In the genomic region with DNA sequence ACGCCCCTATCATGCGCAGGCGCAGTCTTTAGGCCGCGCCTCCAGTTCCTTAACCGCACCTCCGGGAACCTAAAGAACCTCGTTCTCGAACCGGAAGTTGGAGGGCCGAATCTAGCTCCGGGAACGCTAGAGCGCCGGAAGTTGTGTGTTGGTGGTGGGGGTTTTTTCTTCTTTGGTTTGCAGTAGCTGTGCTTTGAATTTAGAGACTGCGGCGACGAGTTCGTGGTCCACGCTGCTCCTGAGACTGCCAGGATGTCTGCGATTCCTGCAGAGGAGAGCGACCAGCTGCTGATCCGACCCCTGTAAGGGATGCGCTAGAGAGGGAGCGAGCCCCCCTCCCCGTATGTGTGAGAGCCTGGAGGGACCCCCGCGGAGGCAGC, we compare ENCODE assay signal across 8 mouse cellular contexts. TPM values are rescaled to one million over a fixed set of nuclear protein-coding genes. Genes with fewer than 3 reads are reported as not detected.
DNase-seq lines count a peak whose midpoint lies in the region; ATAC-seq lines count a peak whose summit lies in the region.

Gene Itgb1bp1, minus strand, starts transcription at position 42 of the 380 bp plus-strand sequence.

- peak; percentile 97 for ATAC-seq in intestine, embryonic 16.5 days

- H3K36me3 ChIP-seq in embryonic facial prominence, embryonic 10.5 days (replicated peaks) = peaks cover 29% of the 10 kb centered on the region
- no peaks in the 10 kb centered on the region for H3K36me3 ChIP-seq in intestine, embryonic 16.5 days (ENCODE audit: control insufficient read depth, insufficient read depth, low read length)

- peak; percentile 94 for DNase-seq in 3134 (ENCODE audit: extremely low read depth, insufficient read length, low spot score)
- DNase-seq in adrenal gland, postnatal 14 days = peak; percentile 99
- DNase-seq in embryonic facial prominence, embryonic 10.5 days (ENCODE audit: low spot score) = peak; percentile 98
- DNase-seq in gonadal fat pad, adult 2 months (ENCODE audit: low read depth) = peak; percentile 65
- peak; percentile 99 for DNase-seq in left cerebral cortex, postnatal 25 days (ENCODE audit: low spot score in 2 of 2)
- DNase-seq in mesoderm, embryonic 11.5 days (ENCODE audit: low read depth, low spot score) = peak; percentile 99
- peak; percentile 97 for DNase-seq in right cerebral cortex, postnatal 4 days

- H3K4me1 ChIP-seq in embryonic facial prominence, embryonic 10.5 days = peaks cover 19% of the 10 kb centered on the region
- H3K4me1 ChIP-seq in intestine, embryonic 16.5 days (ENCODE audit: control insufficient read depth, insufficient read depth, low read length) = peaks cover 7% of the 10 kb centered on the region

- under 1% methylated on average over 28 of the region's 28 CpGs for WGBS in embryonic facial prominence, embryonic 10.5 days
- WGBS in intestine, embryonic 16.5 days = under 1% methylated on average over 28 of the region's 28 CpGs

- H3K4me2 ChIP-seq in intestine, embryonic 16.5 days (ENCODE audit: low read depth, low read length) = peak within 1 kb of the TSS; percentile 69

- no peaks in the 10 kb centered on the region for H3K27me3 ChIP-seq in embryonic facial prominence, embryonic 10.5 days (replicated peaks; ENCODE audit: low read depth, poor library complexity, severe bottlenecking)
- no peaks in the 10 kb centered on the region for H3K27me3 ChIP-seq in intestine, embryonic 16.5 days (replicated peaks; ENCODE audit: control insufficient read depth, insufficient read depth, low read length)

- peak within 1 kb of the TSS; percentile 87 for H3K4me3 ChIP-seq in embryonic facial prominence, embryonic 10.5 days
- peak within 1 kb of the TSS; percentile 93 for H3K4me3 ChIP-seq in intestine, embryonic 16.5 days (ENCODE audit: low read length)

- H3K9me3 ChIP-seq in embryonic facial prominence, embryonic 10.5 days = no peaks in the 10 kb centered on the region
- H3K9me3 ChIP-seq in intestine, embryonic 16.5 days (ENCODE audit: control insufficient read depth, low read length) = no peaks in the 10 kb centered on the region

- intact Hi-C loops in left cerebral cortex, postnatal 25 days (cut with DNase I) = loop anchor here (1.0 to 5.0 kb wide), 2 partner anchors 87 to 174 kb away; partner anchors contain the start of gene Adam17

- peak within 1 kb of the TSS; percentile 92 for H3K27ac ChIP-seq in embryonic facial prominence, embryonic 10.5 days (replicated peaks)
- H3K27ac ChIP-seq in intestine, embryonic 16.5 days (ENCODE audit: low read length) = peak within 1 kb of the TSS; percentile 92

- peak within 1 kb of the TSS; percentile 93 for H3K9ac ChIP-seq in intestine, embryonic 16.5 days (ENCODE audit: low read depth, low read length)

RNA-seq across cellular contexts. Expression of gene Itgb1bp1, which starts in this region (rescaled TPM):
- total RNA-seq in adrenal gland, postnatal 14 days (2021) = 70.1 and 70.4 TPM in 2 replicates
- 37.8 and 45.6 TPM in 2 replicates for polyA plus RNA-seq in embryonic facial prominence, embryonic 10.5 days (2016; fragmentation: Nextera tagmentation; extraction: Ambion mirVana)
- polyA plus RNA-seq in gonadal fat pad, adult 2 months (2012; rRNA removed) = 29.3 and 42.0 TPM in 2 replicates
- polyA plus RNA-seq in intestine, embryonic 16.5 days (2015; fragmentation: Nextera tagmentation; extraction: Ambion mirVana) = 40.1 and 42.5 TPM in 2 replicates
- 10 to 100 TPM; 33.0 to 35.2 TPM for total RNA-seq in left cerebral cortex, postnatal 25 days (2021)

Comparison
In these comparisons a context has a peak if more than half of its experiments do, and no peak if none do; other contexts are left out.
1. Peak in every context shown above with its lines: DNase-seq, ATAC-seq, H3K4me3 ChIP-seq and H3K27ac ChIP-seq.